Mouse (Mus musculus): ENCODE data around the gene Fcer1g. TPM values are rescaled to one million over a fixed set of nuclear protein-coding genes. Genes with fewer than 3 reads are reported as not detected.

The Fcer1g gene
- total and polyA plus RNA-seq, 3 experiments = 12.4 to 50.8 (median 15.3) TPM

DNA sequence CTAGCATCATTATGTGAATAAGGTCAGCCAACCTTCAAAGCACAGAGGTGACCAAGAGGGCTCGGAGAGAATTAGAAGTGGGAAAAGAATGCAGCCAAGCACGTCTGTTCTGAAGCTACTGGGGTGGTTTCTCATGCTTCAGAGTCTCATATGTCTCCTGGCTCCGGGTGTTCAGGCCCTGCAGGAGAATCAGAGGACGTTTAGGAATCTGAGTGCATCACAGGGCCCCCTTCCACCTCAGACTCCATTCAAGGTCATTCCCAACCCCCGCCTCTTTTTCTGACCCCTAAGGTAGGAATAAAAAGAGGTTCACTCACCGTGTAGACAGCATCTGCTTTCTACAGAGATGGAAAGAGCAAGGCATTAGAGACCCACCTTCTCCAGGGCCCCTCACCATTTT lies 4.4 kb downstream of the Fcer1g start:
- no peak overlapping the region for H3K9ac ChIP-seq (ENCODE audit: low read depth, low read length)
- H3K27me3 ChIP-seq (ENCODE audit: control insufficient read depth, insufficient read depth, low read length) = no peaks in the 10 kb centered on the region
- H3K36me3 ChIP-seq (ENCODE audit: control insufficient read depth, insufficient read depth, low read length) = no peaks in the 10 kb centered on the region
- H3K4me3 ChIP-seq = no peak overlapping the region
- no peaks in the 10 kb centered on the region for H3K79me2 ChIP-seq (replicated peaks; ENCODE audit: control insufficient read depth, insufficient read depth, low read length)
- TF ChIP-seq POLR2A (IDR thresholded peaks at IDR 0.05; ENCODE audit: insufficient read depth, low read depth, low read length) (no peak), CTCF (IDR thresholded peaks at IDR 0.05) (no peak), EP300 (IDR thresholded peaks at IDR 0.05; ENCODE audit: insufficient read depth, low read depth, low read length) (no peak)
- intact Hi-C loops (cut with DNase I) = no loop called here
- no peak for DNase-seq
- no peaks in the 10 kb centered on the region; the same call in none of the 2 replicates for H3K4me1 ChIP-seq (ENCODE audit: control insufficient read depth, insufficient read depth, low read length)
- WGBS = 81% methylated on average over 6 of the region's 6 CpGs
- H3K27ac ChIP-seq = no peak overlapping the region

- H3K4me1 ChIP-seq (ENCODE audit: control insufficient read depth, insufficient read depth, low read length) = peaks cover 4% of the 10 kb centered on the region
- no peak overlapping the region for H3K27ac ChIP-seq
- H3K79me2 ChIP-seq (replicated peaks; ENCODE audit: control insufficient read depth, insufficient read depth, low read length) = no peaks in the 10 kb centered on the region
- no peaks in the 10 kb centered on the region for H3K36me3 ChIP-seq (ENCODE audit: control insufficient read depth, insufficient read depth, low read length)
- H3K9ac ChIP-seq (ENCODE audit: low read depth, low read length) = no peak overlapping the region
- 91% methylated on average over 1 of the region's 1 CpGs for WGBS
- intact Hi-C loops (cut with DNase I) = no loop called here
- H3K4me3 ChIP-seq = no peak overlapping the region
- H3K27me3 ChIP-seq (ENCODE audit: control insufficient read depth, insufficient read depth, low read length) = no peaks in the 10 kb centered on the region
- no peak for DNase-seq
- TF ChIP-seq CTCF (IDR thresholded peaks at IDR 0.05) = no peak
Observed at GRCm38 (mm10) chr1:171227879-171228278, 6.3 kb downstream of the Fcer1g start.

DNA sequence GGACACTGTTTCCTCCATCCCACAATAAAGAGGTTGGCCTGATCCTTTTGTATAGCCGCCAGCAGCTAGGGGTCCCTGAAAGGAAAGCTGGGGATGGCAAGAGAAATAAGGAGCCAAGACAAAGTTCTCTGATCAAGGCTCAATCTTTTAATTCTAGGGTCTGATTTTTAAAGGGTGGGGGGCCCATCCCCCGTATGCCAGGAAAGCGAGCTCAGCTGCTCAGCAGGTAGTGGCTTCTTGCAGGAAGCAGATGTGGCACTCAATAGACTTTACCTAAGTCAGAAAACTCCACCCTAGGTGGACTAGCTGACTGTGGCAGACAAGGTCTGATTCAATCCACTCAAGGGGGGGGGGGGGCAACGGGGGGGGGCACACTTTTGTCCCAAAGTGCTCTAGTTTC lies 7.4 kb downstream of the Fcer1g start:
- Histone ChIP-seq H3K9ac (ENCODE audit: low read depth, low read length) (no peak overlapping the region), H3K79me2 (replicated peaks; ENCODE audit: control insufficient read depth, insufficient read depth, low read length) (no peaks in the 10 kb centered on the region), H3K36me3 (ENCODE audit: control insufficient read depth, insufficient read depth, low read length) (no peaks in the 10 kb centered on the region), H3K4me1 (ENCODE audit: control insufficient read depth, insufficient read depth, low read length) (peaks cover 4% of the 10 kb centered on the region; the same call in 1 of the 2 replicates), H3K27me3 (ENCODE audit: control insufficient read depth, insufficient read depth, low read length) (no peaks in the 10 kb centered on the region), H3K4me3 (no peak overlapping the region), H3K27ac (no peak overlapping the region)
- no peak for TF ChIP-seq CTCF (IDR thresholded peaks at IDR 0.05)
- TF ChIP-seq POLR2A (IDR thresholded peaks at IDR 0.05; ENCODE audit: insufficient read depth, low read depth, low read length) = no peak
- TF ChIP-seq EP300 (IDR thresholded peaks at IDR 0.05; ENCODE audit: insufficient read depth, low read depth, low read length) = no peak
- no peak for DNase-seq
- 61% methylated on average over 4 of the region's 4 CpGs for WGBS
- intact Hi-C loops (cut with DNase I) = no loop called here

GRCm38 (mm10) chr1:171224857-171225256 lies 9.3 kb downstream of the Fcer1g start, which contains the start of gene Apoa2:
Gene Apoa2, plus strand, starts transcription at chr1:171225054.
- 84% methylated on average over 5 of the region's 5 CpGs for WGBS
- H3K27me3 ChIP-seq (ENCODE audit: control insufficient read depth, insufficient read depth, low read length) = no peaks in the 10 kb centered on the region
- H3K4me1 ChIP-seq (ENCODE audit: control insufficient read depth, insufficient read depth, low read length) = peaks cover 7% of the 10 kb centered on the region; the same call in 1 of the 2 replicates
- H3K4me3 ChIP-seq = no peak within 1 kb of the TSS
- no peaks in the 10 kb centered on the region for H3K79me2 ChIP-seq (replicated peaks; ENCODE audit: control insufficient read depth, insufficient read depth, low read length)
- H3K9ac ChIP-seq (ENCODE audit: low read depth, low read length) = no peak within 1 kb of the TSS
- no peak for TF ChIP-seq POLR2A (IDR thresholded peaks at IDR 0.05; ENCODE audit: insufficient read depth, low read depth, low read length)
- no peak for TF ChIP-seq CTCF (IDR thresholded peaks at IDR 0.05)
- no peak for TF ChIP-seq EP300 (IDR thresholded peaks at IDR 0.05; ENCODE audit: insufficient read depth, low read depth, low read length)
- intact Hi-C loops (cut with DNase I) = loop anchor here (5.0 kb wide), 1 partner anchor 102 kb away; the partner anchor contains the start of gene Dedd
- H3K36me3 ChIP-seq (ENCODE audit: control insufficient read depth, insufficient read depth, low read length) = no peaks in the 10 kb centered on the region
- DNase-seq = no peak
- H3K27ac ChIP-seq = no peak within 1 kb of the TSS

GRCm38 (mm10) chr1:171223796-171224195 lies 10.4 kb downstream of the Fcer1g start:
- Histone ChIP-seq H3K79me2 (replicated peaks; ENCODE audit: control insufficient read depth, insufficient read depth, low read length) (no peaks in the 10 kb centered on the region), H3K4me3 (no peak overlapping the region), H3K27ac (no peak overlapping the region), H3K9ac (ENCODE audit: low read depth, low read length) (no peak overlapping the region), H3K36me3 (ENCODE audit: control insufficient read depth, insufficient read depth, low read length) (no peaks in the 10 kb centered on the region), H3K27me3 (ENCODE audit: control insufficient read depth, insufficient read depth, low read length) (no peaks in the 10 kb centered on the region), H3K4me1 (ENCODE audit: control insufficient read depth, insufficient read depth, low read length) (peaks cover 7% of the 10 kb centered on the region; the same call in 1 of the 2 replicates)
- intact Hi-C loops (cut with DNase I) = loop anchor here (1.0 to 5.0 kb wide), 4 partner anchors 15 to 104 kb away; partner anchors contain the start of gene Dedd
- no peak for TF ChIP-seq CTCF (IDR thresholded peaks at IDR 0.05)
- TF ChIP-seq EP300 (IDR thresholded peaks at IDR 0.05; ENCODE audit: insufficient read depth, low read depth, low read length) = no peak
- TF ChIP-seq POLR2A (IDR thresholded peaks at IDR 0.05; ENCODE audit: insufficient read depth, low read depth, low read length) = no peak
- DNase-seq = peak in 1 of 2 experiments; percentile 44
- WGBS = 53% methylated on average over 2 of the region's 2 CpGs

DNA sequence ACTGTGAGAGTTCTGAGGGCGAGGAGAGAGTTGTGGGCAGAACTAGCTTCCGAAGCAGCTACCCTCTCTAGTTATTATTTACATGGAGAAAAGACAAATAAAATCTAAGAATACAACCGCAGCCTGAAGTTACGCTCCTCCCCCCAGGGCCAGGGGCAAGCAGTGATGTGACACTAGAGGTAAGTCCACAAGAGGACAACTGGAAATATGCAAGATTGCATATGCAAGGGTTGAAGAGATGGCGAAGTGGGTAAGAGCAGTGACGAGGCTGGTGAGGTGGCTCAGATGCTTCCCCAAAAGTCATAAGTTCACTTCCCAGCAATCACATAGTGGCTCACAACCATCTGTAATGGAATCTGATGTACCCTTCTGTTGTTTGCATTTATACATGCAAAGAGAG lies 11.0 kb downstream of the Fcer1g start:
- no peaks in the 10 kb centered on the region for H3K79me2 ChIP-seq (replicated peaks; ENCODE audit: control insufficient read depth, insufficient read depth, low read length)
- peak overlapping the region; percentile 67 for H3K9ac ChIP-seq (ENCODE audit: low read depth, low read length)
- intact Hi-C loops (cut with DNase I) = loop anchor here (1.0 to 5.0 kb wide), 4 partner anchors 16 to 104 kb away; partner anchors contain the start of gene Dedd
- DNase-seq = no peak
- peak overlapping the region; percentile 96 for H3K27ac ChIP-seq
- H3K4me3 ChIP-seq = peak overlapping the region; percentile 59
- 75% methylated on average over 6 of the region's 6 CpGs for WGBS
- H3K4me1 ChIP-seq (ENCODE audit: control insufficient read depth, insufficient read depth, low read length) = peaks cover 7% of the 10 kb centered on the region; the same call in 1 of the 2 replicates
- no peaks in the 10 kb centered on the region for H3K36me3 ChIP-seq (ENCODE audit: control insufficient read depth, insufficient read depth, low read length)
- TF ChIP-seq POLR2A (IDR thresholded peaks at IDR 0.05; ENCODE audit: insufficient read depth, low read depth, low read length) (no peak), CTCF (IDR thresholded peaks at IDR 0.05) (no peak), EP300 (IDR thresholded peaks at IDR 0.05; ENCODE audit: insufficient read depth, low read depth, low read length) (no peak)
- H3K27me3 ChIP-seq (ENCODE audit: control insufficient read depth, insufficient read depth, low read length) = no peaks in the 10 kb centered on the region

Measured in heart, adult 2 months (tissue).